Mouse (Mus musculus) B cell, adult 67 days (primary cell): ENCODE measurements around the gene Usp28. TPM values are rescaled to one million over a fixed set of nuclear protein-coding genes. Genes with fewer than 3 reads are reported as not detected.

Experiments
- total RNA-seq, 2 experiments: library from RNA; stranded (reverse); gene quantifications; 4 replicates each; pipeline ENCODE4 v1.2.4; 2023

The Usp28 gene
- 10 to 100 TPM; 44.9 to 51.9 TPM for total RNA-seq

DNA sequence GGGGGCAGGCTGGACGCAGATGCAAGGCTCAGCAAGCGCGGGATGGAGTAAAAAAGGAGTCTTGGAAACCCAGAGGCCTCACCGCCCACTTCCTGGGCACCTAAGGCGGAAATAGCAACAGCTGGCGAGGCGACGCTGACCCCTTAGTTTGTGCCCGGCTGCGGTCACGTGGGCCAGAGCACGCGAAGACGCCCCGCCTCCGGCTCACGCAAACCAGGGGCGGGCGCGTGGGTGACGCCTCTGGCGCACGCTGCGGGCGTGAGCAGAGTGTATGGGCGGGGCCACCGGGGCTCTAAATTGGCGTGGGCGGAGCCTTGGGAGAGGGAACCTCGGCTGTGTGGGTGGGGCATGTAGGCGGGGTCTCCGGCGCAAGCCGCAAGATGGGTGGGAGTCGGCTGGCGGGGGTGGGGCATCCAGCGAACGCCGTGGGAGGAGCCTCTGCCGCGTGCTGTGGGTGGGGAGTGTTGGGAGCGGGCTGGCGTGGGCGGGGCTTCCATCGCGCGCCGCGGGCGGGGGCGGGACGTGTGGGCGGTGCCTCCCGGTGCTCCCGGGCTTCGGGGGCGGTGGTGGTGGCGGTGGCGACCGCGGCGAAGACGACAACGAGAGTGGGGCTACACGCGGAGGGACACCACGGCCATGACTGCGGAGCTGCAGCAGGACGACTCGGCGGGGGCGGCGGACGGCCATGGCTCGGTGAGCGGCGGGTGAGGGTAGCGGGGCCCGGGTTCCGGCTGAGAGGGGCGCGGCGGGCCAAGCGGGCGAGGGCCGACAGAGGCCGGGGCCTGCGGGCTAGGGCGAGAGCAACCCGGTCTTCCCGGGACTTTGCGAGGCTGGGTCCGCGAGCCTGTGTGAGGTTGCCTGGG is at the start of gene Usp28:
Gene Usp28, plus strand, starts transcription at position 531 of the 863 bp plus-strand sequence.

DNA sequence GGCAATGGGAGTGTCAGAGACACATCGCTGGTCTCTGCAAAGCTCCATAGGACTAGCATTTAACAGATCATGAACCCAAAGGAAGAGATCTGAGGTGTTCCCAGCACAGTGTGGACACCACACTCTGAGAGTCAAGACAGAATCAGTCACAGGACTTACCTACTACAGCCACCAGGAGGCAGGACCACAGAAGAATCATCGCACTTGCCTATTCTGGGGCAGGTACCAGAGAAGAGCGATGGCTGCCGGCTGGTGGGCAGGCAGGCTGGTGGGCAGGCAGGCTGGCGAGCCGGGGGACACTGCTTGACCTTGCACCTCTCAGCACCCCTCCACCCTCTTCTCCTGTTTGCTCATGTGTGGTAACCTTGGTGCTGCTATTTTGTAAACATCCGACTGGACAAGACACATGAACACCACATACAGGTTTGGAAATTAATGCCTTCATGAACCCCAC is 20.6 kb upstream of the Usp28 start, which contains the start of gene Htr3b:
Gene Htr3b, minus strand, starts transcription at position 404 of the 454 bp plus-strand sequence.

DNA sequence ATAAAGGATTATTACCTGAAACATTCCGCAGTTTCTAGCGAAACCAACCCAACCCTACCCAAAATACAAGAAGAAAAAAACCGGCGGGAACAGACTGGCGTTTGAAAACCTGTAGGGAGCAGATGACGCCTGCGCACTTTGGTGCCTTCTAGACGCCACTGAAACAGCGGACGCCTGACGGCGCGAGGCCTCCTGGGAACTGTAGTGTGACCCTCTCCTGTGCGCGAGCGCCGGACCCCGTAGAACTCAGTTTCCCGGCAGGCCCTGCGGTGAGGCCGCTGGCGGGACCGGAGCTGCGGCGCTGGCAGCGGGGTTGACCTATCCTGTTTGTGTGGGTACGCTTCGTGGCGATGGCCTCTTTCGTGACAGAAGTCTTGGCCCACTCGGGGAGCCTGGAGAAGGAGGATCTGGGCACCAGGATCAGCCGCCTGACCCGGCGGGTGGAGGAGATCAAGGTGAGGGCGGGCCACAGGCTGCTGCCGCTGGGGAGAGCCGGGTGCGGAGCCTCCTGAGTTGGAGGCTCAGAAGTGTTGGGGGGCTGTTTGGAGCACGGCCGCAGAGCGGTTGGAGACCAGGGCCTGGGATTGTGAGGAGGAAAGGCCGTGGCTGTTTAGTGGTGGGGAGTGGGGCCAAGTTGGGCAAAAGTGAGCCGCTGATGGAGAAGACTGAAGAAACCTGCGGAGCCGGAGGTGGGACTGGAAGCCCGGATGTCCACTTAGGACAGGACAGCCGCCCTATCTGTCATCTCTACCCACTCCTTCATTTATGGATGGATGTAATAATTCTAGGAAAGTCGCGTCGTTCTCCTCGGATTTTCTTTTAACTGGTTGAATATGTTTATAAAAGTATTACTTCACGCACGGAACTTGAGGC is 70.4 kb downstream of the Usp28 start, which contains the start of gene Zw10:
Gene Zw10, plus strand, starts transcription at position 281 of the 873 bp plus-strand sequence.

DNA sequence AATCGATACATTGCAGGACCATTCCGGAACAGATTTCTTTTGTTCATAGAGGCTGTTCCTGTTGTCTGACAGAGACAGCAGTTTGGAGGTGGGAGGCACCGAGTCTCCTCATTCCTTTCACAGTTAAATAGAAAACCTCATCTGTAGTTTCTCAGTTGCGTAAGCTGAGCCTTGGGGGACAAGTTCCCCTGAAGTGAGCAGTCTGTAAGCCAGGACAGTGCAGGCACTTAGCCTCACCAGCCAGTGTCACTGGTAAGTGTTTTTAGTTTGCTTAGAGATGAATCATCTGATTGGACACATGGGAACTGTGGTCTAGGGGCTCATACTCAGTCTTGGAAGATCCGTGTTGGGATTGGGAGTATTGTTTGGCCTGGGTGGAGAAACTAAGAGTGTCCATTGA is 95.9 kb downstream of the Usp28 start, which contains the start of gene Tmprss5:
Gene Tmprss5, plus strand, starts transcription at position 154 of the 400 bp plus-strand sequence.

Other genes starting within 250 kb of the Usp28 start
- gene Zbtb16, start 149.2 kb upstream of the Usp28 start, total RNA-seq = under 1 TPM; 0.23 to 0.30 TPM
- not detected for gene Htr3a, start 74.3 kb upstream of the Usp28 start, total RNA-seq
- gene Htr3b, start 20.4 kb upstream of the Usp28 start, total RNA-seq = not detected
- 10 to 100 TPM; 42.5 to 47.7 TPM for gene Zw10, start 70.2 kb downstream of the Usp28 start, total RNA-seq
- gene Tmprss5, start 95.9 kb downstream of the Usp28 start, total RNA-seq = not detected